Mouse (Mus musculus) liver, embryonic 11.5 days (tissue): ENCODE measurements around the gene Erc1. TPM values are rescaled to one million over a fixed set of nuclear protein-coding genes. Genes with fewer than 3 reads are reported as not detected.
A peak's percentile ranks its signal among the peaks of the same experiment; 100 is the strongest.

Experiments
- ATAC-seq: fragments of 200-750 bp; cut with Nextera tagmentation; replicated peaks from 2 replicates; pipeline ENCODE4 v1.8.0; 2017; ENCODE audit warnings: moderate number of reproducible peaks, mild to moderate bottlenecking, moderate TSS enrichment, moderate library complexity; ENCODE audit not compliant: low FRiP score
- DNase-seq: peaks from one replicate; pipeline ENCODE4 v3.0.0-alpha.2; 2017; ENCODE audit warnings: low spot score
- H3K27ac ChIP-seq: fragments of 300-500 bp; sonication (generic); 2 replicates; pipeline ENCODE4 v1.5.1; 2014; ENCODE audit warnings: mild to moderate bottlenecking, low read depth, low read length, control low read depth
- H3K27me3 ChIP-seq: fragments of 300-500 bp; sonication (generic); replicated peaks from 2 replicates; pipeline ENCODE4 v1.6.1; 2014; ENCODE audit warnings: low read length, mixed read lengths; ENCODE audit not compliant: control insufficient read depth, insufficient read depth
- H3K36me3 ChIP-seq: fragments of 300-500 bp; sonication (generic); 2 replicates; pipeline ENCODE4 v1.6.1; 2014; ENCODE audit warnings: mild to moderate bottlenecking, low read length, moderate library complexity, mixed read lengths; ENCODE audit not compliant: control insufficient read depth, insufficient read depth
- H3K4me1 ChIP-seq: fragments of 300-500 bp; sonication (generic); replicated peaks from 2 replicates; pipeline ENCODE4 v1.6.1; 2014; ENCODE audit warnings: low read length, mixed read lengths; ENCODE audit not compliant: control insufficient read depth, insufficient read depth
- H3K4me2 ChIP-seq: fragments of 300-500 bp; sonication (generic); 2 replicates; pipeline ENCODE4 v1.6.1; 2014; ENCODE audit warnings: mild to moderate bottlenecking, control low read depth, moderate library complexity
- H3K4me3 ChIP-seq: fragments of 300-500 bp; sonication (generic); 2 replicates; pipeline ENCODE4 v1.5.1; 2014; ENCODE audit warnings: low read depth, low read length, control low read depth
- H3K9ac ChIP-seq: fragments of 300-500 bp; sonication (generic); 2 replicates; pipeline ENCODE4 v1.6.1; 2014; ENCODE audit warnings: low read depth, low read length, control low read depth
- H3K9me3 ChIP-seq: fragments of 300-500 bp; sonication (generic); 2 replicates; pipeline ENCODE4 v1.6.1; 2016; ENCODE audit warnings: low read length, inconsistent platforms, mixed read lengths; ENCODE audit not compliant: control insufficient read depth
- WGBS: fragments of 180-500 bp; shearing (Covaris S2); extraction: QIAGEN DNeasy Blood & Tissue Kit; methylation state at CpG from one replicate; pipeline ENCODE4 v1.1.7; 2014; 5-methylcytosine and 5-hydroxymethylcytosine counted together
- polyA plus RNA-seq: library from polyadenylated mRNA; unstranded; fragments of >200 nt; fragmentation: Nextera tagmentation; extraction: Ambion mirVana; gene quantifications from 2 replicates; pipeline ENCODE4 v1.2.1, GENCODE M21; 2014

The Erc1 gene
- polyA plus RNA-seq, 1 experiment from 2014 or later: 12.3 TPM

DNA sequence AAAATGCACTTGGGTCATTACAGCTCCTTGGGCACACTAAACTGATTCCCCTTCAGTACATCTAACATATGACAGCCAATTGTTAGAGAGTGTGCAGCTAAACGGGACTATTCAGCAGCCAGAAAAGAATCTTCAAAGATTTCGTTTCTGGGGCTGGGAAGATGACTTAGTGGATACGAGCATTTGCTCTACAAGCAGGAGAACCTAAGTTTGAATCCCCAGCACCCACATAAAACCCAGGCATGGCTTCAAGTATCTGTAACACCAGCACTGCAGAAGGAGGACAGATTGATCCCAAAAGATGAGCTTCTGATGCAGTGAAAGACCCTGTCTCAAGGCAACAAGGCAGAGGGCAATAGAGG lies 1.4 kb upstream of the Erc1 start:
- Histone ChIP-seq H3K27ac (no peak overlapping the region), H3K9ac (no peak overlapping the region; the same call in 1 of the 2 replicates), H3K9me3 (no peaks in the 10 kb centered on the region), H3K4me2 (peak overlapping the region; percentile 93), H3K4me3 (peak overlapping the region; percentile 89), H3K36me3 (no peaks in the 10 kb centered on the region), H3K27me3 (no peaks in the 10 kb centered on the region), H3K4me1 (peaks cover 3% of the 10 kb centered on the region)
- DNase-seq (no peak), ATAC-seq (no peak)
- 75% methylated on average over 3 of the region's 3 CpGs for WGBS

GRCm38 (mm10) chr6:119848696-119849347 lies 855 bp upstream of the Erc1 start:
- Histone ChIP-seq H3K4me2 (peak overlapping the region; percentile 93), H3K4me3 (peak overlapping the region; percentile 89), H3K27me3 (no peaks in the 10 kb centered on the region), H3K9ac (peak overlapping the region; percentile 90), H3K36me3 (no peaks in the 10 kb centered on the region), H3K4me1 (peaks cover 3% of the 10 kb centered on the region), H3K27ac (peak overlapping the region; percentile 91; the same call in 1 of the 2 replicates), H3K9me3 (no peaks in the 10 kb centered on the region)
- no peak; the same call in 1 of the 2 replicates for ATAC-seq
- DNase-seq: no peak
- WGBS: 15% methylated on average over 13 of the region's 13 CpGs

DNA sequence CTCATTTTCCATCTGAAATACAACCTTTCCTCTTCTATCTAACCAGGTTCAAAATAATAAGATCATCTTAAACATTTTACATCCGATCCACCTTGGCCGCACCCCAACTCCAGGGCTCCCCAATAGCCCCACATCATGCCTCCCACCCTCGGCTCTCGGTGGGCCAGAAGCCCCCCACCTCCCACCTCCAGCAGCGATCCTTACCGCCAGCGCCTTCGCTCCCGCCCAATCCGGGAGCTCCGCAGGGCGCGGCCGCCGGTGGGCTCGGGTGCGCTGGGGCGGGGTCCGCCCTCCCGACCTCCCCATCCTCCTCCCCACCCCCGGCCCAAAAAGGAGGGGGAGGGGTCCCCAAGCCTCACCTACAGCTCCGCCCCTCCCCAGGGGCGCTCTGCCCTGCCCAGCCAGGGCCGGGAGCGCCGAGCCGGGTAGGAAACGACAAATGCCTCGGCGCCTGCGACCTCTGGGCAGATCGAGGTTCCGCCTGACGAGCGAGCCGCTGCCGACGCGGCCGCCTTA lies 391 bp downstream of the Erc1 start:
- peak overlapping the region; percentile 90 for H3K9ac ChIP-seq
- peak overlapping the region; percentile 93 for H3K4me2 ChIP-seq
- H3K4me3 ChIP-seq: peak overlapping the region; percentile 89
- WGBS: under 1% methylated on average over 37 of the region's 40 CpGs
- ATAC-seq: peak; percentile 55
- H3K9me3 ChIP-seq: no peaks in the 10 kb centered on the region
- peak overlapping the region; percentile 91 for H3K27ac ChIP-seq
- no peaks in the 10 kb centered on the region for H3K27me3 ChIP-seq
- peaks cover 3% of the 10 kb centered on the region for H3K4me1 ChIP-seq
- peak; percentile 35 for DNase-seq
- H3K36me3 ChIP-seq: no peaks in the 10 kb centered on the region

DNA sequence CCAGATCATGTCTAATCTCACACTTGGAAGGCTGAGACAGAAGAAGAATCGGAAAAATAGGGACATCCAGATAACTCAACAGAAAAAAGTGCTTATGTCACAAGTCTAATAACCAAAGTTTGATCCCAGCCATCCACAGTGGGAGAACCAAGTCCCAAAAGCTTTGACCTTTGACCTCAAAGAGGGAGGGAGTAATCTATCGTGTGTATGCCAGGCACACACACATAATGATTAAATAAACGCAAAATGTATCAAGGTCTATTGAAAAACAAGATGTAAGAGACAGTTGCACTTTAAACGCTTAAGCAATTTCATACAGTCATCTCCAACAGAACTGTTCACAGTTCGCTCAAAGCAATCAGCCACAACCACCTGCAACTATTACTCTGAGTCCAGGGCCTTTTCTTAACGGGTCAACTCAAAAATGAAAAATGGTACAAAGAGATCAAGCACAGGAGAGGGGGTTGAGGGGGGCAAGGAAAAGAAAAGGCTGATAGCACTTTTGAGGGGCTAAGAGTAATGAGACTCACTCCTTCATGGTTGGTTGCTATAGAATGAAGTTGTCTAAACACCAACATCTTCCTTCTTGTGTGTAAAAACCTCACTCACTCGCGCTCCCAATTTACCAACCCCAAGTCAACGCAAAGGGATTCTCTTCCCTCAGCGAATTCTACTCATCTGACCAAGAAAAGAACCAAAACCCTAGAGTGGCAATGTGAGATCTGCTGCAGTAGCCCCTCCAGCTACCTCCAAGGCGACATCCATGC lies 1.0 kb downstream of the Erc1 start:
- peak overlapping the region; percentile 89 for H3K4me3 ChIP-seq
- H3K27ac ChIP-seq: no peak overlapping the region
- peak overlapping the region; percentile 93 for H3K4me2 ChIP-seq
- no peaks in the 10 kb centered on the region for H3K9me3 ChIP-seq
- WGBS: 26% methylated on average over 11 of the region's 11 CpGs
- no peaks in the 10 kb centered on the region for H3K36me3 ChIP-seq
- peaks cover 3% of the 10 kb centered on the region for H3K4me1 ChIP-seq
- peak overlapping the region; percentile 90 for H3K9ac ChIP-seq
- no peaks in the 10 kb centered on the region for H3K27me3 ChIP-seq
- ATAC-seq (no peak), DNase-seq (no peak)

DNA sequence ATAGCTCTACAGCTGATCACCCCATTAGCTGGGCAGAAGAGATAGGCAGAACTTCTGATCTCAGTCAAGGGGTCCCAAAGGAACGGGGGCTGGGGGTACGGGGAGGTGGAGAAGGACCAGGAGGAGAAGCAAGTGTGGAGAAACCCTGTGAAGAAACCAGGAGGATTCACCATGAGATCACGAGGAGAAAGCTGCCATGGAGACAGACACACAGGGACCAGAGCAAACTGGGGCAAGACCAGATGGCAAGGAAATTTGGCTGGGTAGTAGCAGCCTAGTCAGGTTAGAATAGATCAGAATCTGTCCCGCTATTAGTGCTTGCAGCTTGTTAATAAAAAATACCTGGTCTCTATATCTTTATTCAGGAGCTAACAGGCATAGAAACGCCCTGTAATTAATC lies 18.0 kb downstream of the Erc1 start:
- Histone ChIP-seq H3K27me3 (no peaks in the 10 kb centered on the region), H3K9me3 (no peaks in the 10 kb centered on the region), H3K36me3 (no peaks in the 10 kb centered on the region), H3K4me2 (no peak overlapping the region), H3K4me1 (no peaks in the 10 kb centered on the region), H3K4me3 (no peak overlapping the region), H3K27ac (no peak overlapping the region), H3K9ac (no peak overlapping the region)
- no peak for DNase-seq
- ATAC-seq: no peak
- WGBS: 82% methylated on average over 5 of the region's 5 CpGs

- Histone ChIP-seq H3K9me3 (no peaks in the 10 kb centered on the region), H3K27ac (no peak overlapping the region), H3K4me1 (no peaks in the 10 kb centered on the region), H3K27me3 (no peaks in the 10 kb centered on the region), H3K9ac (no peak overlapping the region), H3K4me3 (no peak overlapping the region), H3K36me3 (peaks cover 6% of the 10 kb centered on the region; the same call in 1 of the 2 replicates), H3K4me2 (no peak overlapping the region)
- DNase-seq (no peak), ATAC-seq (no peak)
- WGBS: 90% methylated on average over 1 of the region's 1 CpGs
These were observed 19.8 kb downstream of the Erc1 start for GRCm38 (mm10) chr6:119828165-119828564.

- H3K4me2 ChIP-seq: no peak overlapping the region
- no peak overlapping the region for H3K4me3 ChIP-seq
- peaks cover 6% of the 10 kb centered on the region; the same call in 1 of the 2 replicates for H3K36me3 ChIP-seq
- WGBS: 79% methylated on average over 4 of the region's 4 CpGs
- DNase-seq (no peak), ATAC-seq (no peak)
- H3K27me3 ChIP-seq: no peaks in the 10 kb centered on the region
- no peak overlapping the region for H3K9ac ChIP-seq
- no peaks in the 10 kb centered on the region for H3K4me1 ChIP-seq
- H3K9me3 ChIP-seq: no peaks in the 10 kb centered on the region
- H3K27ac ChIP-seq: no peak overlapping the region
These were observed 21.3 kb downstream of the Erc1 start for GRCm38 (mm10) chr6:119826701-119827100.

DNA sequence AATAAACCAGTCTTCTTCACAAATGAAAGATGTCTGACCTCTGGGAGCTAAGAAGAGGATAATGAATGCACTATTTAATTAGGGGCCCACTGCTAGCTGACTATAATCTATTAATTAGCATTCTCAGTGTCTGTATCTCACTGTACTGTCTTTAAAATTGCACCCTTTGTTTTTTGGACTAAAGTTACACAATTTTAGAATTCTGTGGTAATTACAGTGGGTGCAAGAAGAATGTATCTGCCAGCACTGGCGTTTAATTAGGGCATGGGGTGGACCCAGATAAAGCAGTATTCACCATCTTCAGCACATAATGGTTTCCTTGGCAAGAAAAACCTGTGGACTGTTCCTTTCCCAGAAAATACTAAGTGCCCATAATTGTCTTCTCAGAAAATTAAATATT lies 25.8 kb downstream of the Erc1 start:
- H3K36me3 ChIP-seq: peaks cover 6% of the 10 kb centered on the region; the same call in 1 of the 2 replicates
- no peaks in the 10 kb centered on the region for H3K27me3 ChIP-seq
- no peaks in the 10 kb centered on the region for H3K9me3 ChIP-seq
- H3K4me2 ChIP-seq: no peak overlapping the region
- no peak overlapping the region for H3K9ac ChIP-seq
- ATAC-seq (no peak), DNase-seq (no peak)
- H3K4me1 ChIP-seq: no peaks in the 10 kb centered on the region
- H3K27ac ChIP-seq: no peak overlapping the region
- H3K4me3 ChIP-seq: no peak overlapping the region
- WGBS: 90% methylated on average over 1 of the region's 1 CpGs
